Mouse (Mus musculus): ENCODE data around the gene Lyrm1. TPM values are rescaled to one million over a fixed set of nuclear protein-coding genes. Genes with fewer than 3 reads are reported as not detected.

Gene Lyrm1
- polyA plus RNA-seq (2012; rRNA removed): 17.8 and 19.1 TPM in 2 replicates

GRCm38 (mm10) chr7:119895639-119896512, at the start of gene Lyrm1, which contains the start of gene Dcun1d3:
Gene Lyrm1, plus strand, starts transcription at chr7:119895861.
Gene Dcun1d3, minus strand, starts transcription at chr7:119896298.
- peak; percentile 95 to 98 for DNase-seq (ENCODE audit: extremely low spot score in 1 of 2, low spot score in 1 of 2)

GRCm38 (mm10) chr7:119847396-119847795, 48.3 kb upstream of the Lyrm1 start:
- no peak for DNase-seq (ENCODE audit: extremely low spot score in 1 of 2, low spot score in 1 of 2)

GRCm38 (mm10) chr7:119849096-119849495, 46.6 kb upstream of the Lyrm1 start:
- DNase-seq (ENCODE audit: extremely low spot score in 1 of 2, low spot score in 1 of 2): peak; percentile 18 to 87

GRCm38 (mm10) chr7:119850737-119851136, 44.9 kb upstream of the Lyrm1 start:
- DNase-seq (ENCODE audit: extremely low spot score in 1 of 2, low spot score in 1 of 2): no peak

- no peak for DNase-seq (ENCODE audit: extremely low spot score in 1 of 2, low spot score in 1 of 2)
Observed at GRCm38 (mm10) chr7:119852494-119852893, 43.2 kb upstream of the Lyrm1 start.

GRCm38 (mm10) chr7:119853186-119853585, 42.5 kb upstream of the Lyrm1 start:
- no peak for DNase-seq (ENCODE audit: extremely low spot score in 1 of 2, low spot score in 1 of 2)

GRCm38 (mm10) chr7:119854362-119854761, 41.3 kb upstream of the Lyrm1 start:
- no peak for DNase-seq (ENCODE audit: extremely low spot score in 1 of 2, low spot score in 1 of 2)

- no peak for DNase-seq (ENCODE audit: extremely low spot score in 1 of 2, low spot score in 1 of 2)
Observed at GRCm38 (mm10) chr7:119855031-119855430, 40.6 kb upstream of the Lyrm1 start.

GRCm38 (mm10) chr7:119859476-119859875, 36.2 kb upstream of the Lyrm1 start:
- DNase-seq (ENCODE audit: extremely low spot score in 1 of 2, low spot score in 1 of 2): peak in 1 of 2 experiments; percentile 31

- DNase-seq (ENCODE audit: extremely low spot score in 1 of 2, low spot score in 1 of 2): no peak
Observed at GRCm38 (mm10) chr7:119860116-119860515, 35.5 kb upstream of the Lyrm1 start.

GRCm38 (mm10) chr7:119860554-119860953, 35.1 kb upstream of the Lyrm1 start:
- no peak for DNase-seq (ENCODE audit: extremely low spot score in 1 of 2, low spot score in 1 of 2)

- no peak for DNase-seq (ENCODE audit: extremely low spot score in 1 of 2, low spot score in 1 of 2)
Observed at GRCm38 (mm10) chr7:119860971-119861334, 34.7 kb upstream of the Lyrm1 start.

- peak in 1 of 2 experiments; percentile 39 for DNase-seq (ENCODE audit: extremely low spot score in 1 of 2, low spot score in 1 of 2)
Observed at GRCm38 (mm10) chr7:119861335-119862091, 34.1 kb upstream of the Lyrm1 start.

- DNase-seq (ENCODE audit: extremely low spot score in 1 of 2, low spot score in 1 of 2): no peak
Observed at GRCm38 (mm10) chr7:119862167-119862566, 33.5 kb upstream of the Lyrm1 start.

- no peak for DNase-seq (ENCODE audit: extremely low spot score in 1 of 2, low spot score in 1 of 2)
Observed at GRCm38 (mm10) chr7:119864500-119864899, 31.2 kb upstream of the Lyrm1 start.

- DNase-seq (ENCODE audit: extremely low spot score in 1 of 2, low spot score in 1 of 2): no peak
Observed at GRCm38 (mm10) chr7:119866136-119866535, 29.5 kb upstream of the Lyrm1 start.

GRCm38 (mm10) chr7:119872204-119872603, 23.5 kb upstream of the Lyrm1 start:
- DNase-seq (ENCODE audit: extremely low spot score in 1 of 2, low spot score in 1 of 2): no peak

GRCm38 (mm10) chr7:119873050-119873449, 22.6 kb upstream of the Lyrm1 start:
- no peak for DNase-seq (ENCODE audit: extremely low spot score in 1 of 2, low spot score in 1 of 2)

GRCm38 (mm10) chr7:119875776-119876440, 19.8 kb upstream of the Lyrm1 start:
- peak; percentile 78 to 82 for DNase-seq (ENCODE audit: extremely low spot score in 1 of 2, low spot score in 1 of 2)

GRCm38 (mm10) chr7:119879171-119879570, 16.5 kb upstream of the Lyrm1 start:
- no peak for DNase-seq (ENCODE audit: extremely low spot score in 1 of 2, low spot score in 1 of 2)

- DNase-seq (ENCODE audit: extremely low spot score in 1 of 2, low spot score in 1 of 2): no peak
Observed at GRCm38 (mm10) chr7:119880345-119880744, 15.3 kb upstream of the Lyrm1 start.
